Mouse (Mus musculus): Measurements from ENCODE around the gene Vmn1r24. TPM values are rescaled to one million over a fixed set of nuclear protein-coding genes. Genes with fewer than 3 reads are reported as not detected.
"Not testable (repeated sequence)": the region's sequence is repeated elsewhere in the genome, so short reads cannot be mapped to it uniquely, and the experiment has no call there.

Gene Vmn1r24
- not detected in 2 replicates for polyA plus RNA-seq (2015; fragmentation: Nextera tagmentation; extraction: Ambion mirVana)

GRCm38 (mm10) chr6:57961403-57961802 is at the start of gene Vmn1r24:
Vmn1r24 (minus strand) TSS chr6:57961503.
- not testable (repeated sequence) for H3K4me3 ChIP-seq (replicated peaks; ENCODE audit: low read depth, low read length); DNase-seq (ENCODE audit: low spot score); H3K27me3 ChIP-seq (ENCODE audit: insufficient read depth, low read length); H3K27ac ChIP-seq; H3K4me2 ChIP-seq (ENCODE audit: low read length); H3K4me1 ChIP-seq (replicated peaks; ENCODE audit: insufficient read depth, low read length); H3K9me3 ChIP-seq (replicated peaks; ENCODE audit: low read length); H3K9ac ChIP-seq (ENCODE audit: low read depth, low read length); ATAC-seq (replicated peaks; ENCODE audit: low FRiP score, low read depth); H3K36me3 ChIP-seq (ENCODE audit: insufficient read depth, low read length)
- WGBS, result 71% methylated on average over 1 of the region's 1 CpGs

DNA sequence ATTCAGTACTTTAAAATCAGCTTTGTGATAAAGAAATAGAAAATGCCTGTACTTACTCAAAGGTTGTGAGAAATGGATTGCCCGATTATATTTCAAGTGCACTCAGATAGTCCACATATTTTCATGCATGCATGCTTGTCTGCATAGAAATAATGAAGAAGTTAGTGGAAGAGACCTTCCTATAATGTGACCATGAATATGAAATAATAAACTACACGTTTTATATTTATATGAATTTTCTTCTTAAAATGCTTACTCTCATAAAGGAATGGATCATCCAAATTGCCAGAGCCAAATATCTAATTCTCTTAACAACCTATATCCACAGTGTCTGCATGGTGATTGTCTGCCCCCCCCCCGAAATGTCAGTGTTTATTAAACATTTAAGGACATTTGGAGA is 19.4 kb upstream of the Vmn1r24 start, which contains the start of gene Vmn1r25:
Vmn1r25 (minus strand) TSS at position 101 of the 400 bp plus-strand sequence.
- ATAC-seq (replicated peaks; ENCODE audit: low FRiP score, low read depth) (no peak), DNase-seq (ENCODE audit: low spot score) (no peak)
- TF ChIP-seq CTCF (IDR thresholded peaks at IDR 0.05; ENCODE audit: low read depth), result no peak
- Histone ChIP-seq H3K36me3 (ENCODE audit: insufficient read depth, low read length) (no peaks in the 10 kb centered on the region), H3K27ac (no peak within 1 kb of the TSS), H3K4me1 (replicated peaks; ENCODE audit: insufficient read depth, low read length) (no peaks in the 10 kb centered on the region), H3K9ac (ENCODE audit: low read depth, low read length) (no peak within 1 kb of the TSS), H3K9me3 (replicated peaks; ENCODE audit: low read length) (no peaks in the 10 kb centered on the region), H3K4me2 (ENCODE audit: low read length) (no peak within 1 kb of the TSS), H3K4me3 (replicated peaks; ENCODE audit: low read depth, low read length) (no peak within 1 kb of the TSS), H3K27me3 (ENCODE audit: insufficient read depth, low read length) (no peaks in the 10 kb centered on the region)
- WGBS, result 66% methylated on average over 3 of the region's 3 CpGs

GRCm38 (mm10) chr6:57926738-57927137 is 34.6 kb downstream of the Vmn1r24 start, which contains the start of gene Vmn1r23:
Vmn1r23 (minus strand) TSS chr6:57926838.
- no peak within 1 kb of the TSS for H3K9ac ChIP-seq (ENCODE audit: low read depth, low read length)
- H3K27me3 ChIP-seq (ENCODE audit: insufficient read depth, low read length), result no peaks in the 10 kb centered on the region
- TF ChIP-seq CTCF (IDR thresholded peaks at IDR 0.05; ENCODE audit: low read depth), result no peak
- DNase-seq (ENCODE audit: low spot score) (no peak), ATAC-seq (replicated peaks; ENCODE audit: low FRiP score, low read depth) (no peak)
- H3K4me3 ChIP-seq (replicated peaks; ENCODE audit: low read depth, low read length), result no peak within 1 kb of the TSS
- no peaks in the 10 kb centered on the region for H3K36me3 ChIP-seq (ENCODE audit: insufficient read depth, low read length)
- 92% methylated on average over 1 of the region's 1 CpGs for WGBS
- no peaks in the 10 kb centered on the region for H3K4me1 ChIP-seq (replicated peaks; ENCODE audit: insufficient read depth, low read length)
- no peak within 1 kb of the TSS for H3K4me2 ChIP-seq (ENCODE audit: low read length)
- no peak within 1 kb of the TSS for H3K27ac ChIP-seq
- H3K9me3 ChIP-seq (replicated peaks; ENCODE audit: low read length), result no peaks in the 10 kb centered on the region

- Histone ChIP-seq H3K27ac (no peak within 1 kb of the TSS), H3K9ac (ENCODE audit: low read depth, low read length) (no peak within 1 kb of the TSS), H3K36me3 (ENCODE audit: insufficient read depth, low read length) (no peaks in the 10 kb centered on the region), H3K4me2 (ENCODE audit: low read length) (no peak within 1 kb of the TSS), H3K4me1 (replicated peaks; ENCODE audit: insufficient read depth, low read length) (no peaks in the 10 kb centered on the region), H3K4me3 (replicated peaks; ENCODE audit: low read depth, low read length) (no peak within 1 kb of the TSS), H3K9me3 (replicated peaks; ENCODE audit: low read length) (no peaks in the 10 kb centered on the region), H3K27me3 (ENCODE audit: insufficient read depth, low read length) (no peaks in the 10 kb centered on the region)
- ATAC-seq (replicated peaks; ENCODE audit: low FRiP score, low read depth), result no peak
- no peak for DNase-seq (ENCODE audit: low spot score)
- TF ChIP-seq CTCF (IDR thresholded peaks at IDR 0.05; ENCODE audit: low read depth), result no peak
- WGBS, result 72% methylated on average over 1 of the region's 1 CpGs
These were observed 53.4 kb downstream of the Vmn1r24 start, which contains the start of gene Vmn1r22 for GRCm38 (mm10) chr6:57907928-57908327. Vmn1r22 (minus strand) TSS chr6:57908028.

Other genes with a start within 250 kb of the Vmn1r24 start
- gene Vopp1, start 136.3 kb downstream of the Vmn1r24 start, polyA plus RNA-seq (2015; fragmentation: Nextera tagmentation; extraction: Ambion mirVana), result 26.2 and 27.0 TPM in 2 replicates
- gene Vmn1r21, start 111.2 kb downstream of the Vmn1r24 start, polyA plus RNA-seq (2015; fragmentation: Nextera tagmentation; extraction: Ambion mirVana), result not detected in 2 replicates
- gene Vmn1r22, start 53.5 kb downstream of the Vmn1r24 start, polyA plus RNA-seq (2015; fragmentation: Nextera tagmentation; extraction: Ambion mirVana), result not detected in 2 replicates
- gene Vmn1r23, start 34.7 kb downstream of the Vmn1r24 start, polyA plus RNA-seq (2015; fragmentation: Nextera tagmentation; extraction: Ambion mirVana), result not detected in 2 replicates
- gene Vmn1r25, start 19.3 kb upstream of the Vmn1r24 start, polyA plus RNA-seq (2015; fragmentation: Nextera tagmentation; extraction: Ambion mirVana), result not detected in 2 replicates
- not detected in 2 replicates for gene Vmn1r26, start 53.7 kb upstream of the Vmn1r24 start, polyA plus RNA-seq (2015; fragmentation: Nextera tagmentation; extraction: Ambion mirVana)